Mouse (Mus musculus) liver, postnatal 0 days (tissue): ENCODE results near the gene Rgs17. TPM values are rescaled to one million over a fixed set of nuclear protein-coding genes. Genes with fewer than 3 reads are reported as not detected.
A peak's percentile ranks its signal among the peaks of the same experiment; 100 is the strongest.

Experiments
- ATAC-seq: fragments of 200-750 bp; cut with Nextera tagmentation; 2 replicates; pipeline ENCODE4 v1.8.0; 2017; ENCODE audit warnings: mild to moderate bottlenecking, moderate library complexity
- DNase-seq: peaks from one replicate; pipeline ENCODE4 v3.0.0-alpha.2; 2016
- H3K27ac ChIP-seq: fragments of 300-500 bp; sonication (generic); 2 replicates; pipeline ENCODE4 v1.5.1; 2014; ENCODE audit warnings: antibody characterized with exemption, moderate library complexity, mild to moderate bottlenecking, low read depth
- H3K27me3 ChIP-seq: fragments of 300-500 bp; sonication (generic); 2 replicates; pipeline ENCODE4 v1.6.1; 2014; ENCODE audit warnings: low read length, control low read depth, mixed read lengths; ENCODE audit not compliant: insufficient read depth
- H3K36me3 ChIP-seq: fragments of 300-500 bp; sonication (generic); replicated peaks from 2 replicates; pipeline ENCODE4 v1.6.1; 2014; ENCODE audit warnings: mild to moderate bottlenecking, control low read depth, low read length, moderate library complexity, mixed read lengths; ENCODE audit not compliant: insufficient read depth
- H3K4me1 ChIP-seq: fragments of 300-500 bp; sonication (generic); 2 replicates; pipeline ENCODE4 v1.6.1; 2014; ENCODE audit warnings: antibody characterized with exemption, mild to moderate bottlenecking, control low read depth; ENCODE audit not compliant: insufficient read depth
- H3K4me2 ChIP-seq: fragments of 300-500 bp; sonication (generic); 2 replicates; pipeline ENCODE4 v1.6.1; 2014; ENCODE audit warnings: low read depth, mild to moderate bottlenecking, low read length, moderate library complexity, mixed read lengths
- H3K4me3 ChIP-seq: fragments of 300-500 bp; sonication (generic); 2 replicates; pipeline ENCODE4 v1.5.1; 2014; ENCODE audit warnings: low read depth, low read length
- H3K9ac ChIP-seq: fragments of 300-500 bp; sonication (generic); replicated peaks from 2 replicates; pipeline ENCODE4 v1.6.1; 2014; ENCODE audit warnings: mild to moderate bottlenecking, moderate library complexity
- H3K9me3 ChIP-seq: fragments of 300-500 bp; sonication (generic); 2 replicates; pipeline ENCODE4 v1.6.1; 2016; ENCODE audit warnings: mild to moderate bottlenecking, control low read depth, low read length, mixed read lengths
- CTCF ChIP-seq: sonication (generic); IDR thresholded peaks from 2 replicates; pipeline ENCODE4 v1.5.1; 2016; ENCODE audit warnings: antibody characterized with exemption, low read depth
- EP300 ChIP-seq: IDR thresholded peaks from 2 replicates; pipeline ENCODE4 v1.6.1; 2016; ENCODE audit warnings: antibody characterized with exemption, low read depth, mild to moderate bottlenecking
- WGBS: fragments of 180-500 bp; shearing (Covaris S2); extraction: QIAGEN DNeasy Blood & Tissue Kit; methylation state at CpG from one replicate; pipeline ENCODE4 v1.1.7; 2014; ENCODE audit not compliant: insufficient replicate concordance; 5-methylcytosine and 5-hydroxymethylcytosine counted together
- polyA plus RNA-seq: library from polyadenylated mRNA; unstranded; fragments of >200 nt; fragmentation: Nextera tagmentation; extraction: Ambion mirVana; gene quantifications from 2 replicates; pipeline ENCODE4 v1.2.1, GENCODE M21; 2015

The Rgs17 gene
- polyA plus RNA-seq, 1 experiment from 2014 or later = 0.08 TPM

DNA sequence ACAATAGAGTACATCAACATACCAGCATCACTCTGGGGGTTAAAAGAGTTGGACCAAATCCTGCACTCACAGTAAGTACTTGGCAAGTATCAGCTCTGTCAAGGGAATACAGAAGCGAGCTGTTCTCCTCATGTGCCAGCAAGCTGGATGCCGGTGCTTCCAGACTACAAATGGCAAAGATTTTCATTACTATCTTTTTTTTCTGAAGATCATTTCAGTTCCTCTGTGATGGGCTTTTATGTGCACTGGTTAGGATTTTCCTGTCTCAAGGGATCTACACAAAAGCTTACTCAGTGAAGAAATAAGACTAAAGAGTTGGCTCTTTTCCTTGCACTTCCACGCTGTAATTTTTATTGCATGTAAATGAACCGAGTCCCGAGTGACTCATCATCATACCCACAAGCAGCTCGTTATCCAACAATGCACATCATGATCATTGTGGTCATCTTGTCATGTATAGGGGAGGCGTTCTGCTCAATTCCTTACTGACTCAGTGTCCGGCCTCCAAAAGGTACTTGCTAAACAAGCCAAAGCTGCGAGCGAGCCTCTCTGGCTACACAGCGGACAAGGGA lies 54.1 kb downstream of the Rgs17 start:
- no peak overlapping the region for H3K4me2 ChIP-seq
- no peaks in the 10 kb centered on the region for H3K27me3 ChIP-seq
- no peak overlapping the region for H3K9ac ChIP-seq
- H3K4me1 ChIP-seq = no peaks in the 10 kb centered on the region
- no peak for TF ChIP-seq CTCF
- TF ChIP-seq EP300 = no peak
- WGBS = 70% methylated on average over 11 of the region's 11 CpGs
- H3K4me3 ChIP-seq = no peak overlapping the region
- no peak for ATAC-seq
- H3K27ac ChIP-seq = no peak overlapping the region
- DNase-seq = no peak
- H3K36me3 ChIP-seq = no peaks in the 10 kb centered on the region
- H3K9me3 ChIP-seq = no peaks in the 10 kb centered on the region

- TF ChIP-seq CTCF (0 out of 2 replicates have a peak, but pooled peaks have one; percentile 6), EP300 (no peak)
- no peaks in the 10 kb centered on the region for H3K36me3 ChIP-seq
- no peak overlapping the region for H3K4me3 ChIP-seq
- no peak overlapping the region for H3K27ac ChIP-seq
- H3K27me3 ChIP-seq = no peaks in the 10 kb centered on the region
- no peak for ATAC-seq
- no peak overlapping the region for H3K4me2 ChIP-seq
- 53% methylated on average over 2 of the region's 2 CpGs for WGBS
- DNase-seq = no peak
- H3K4me1 ChIP-seq = no peaks in the 10 kb centered on the region
- H3K9ac ChIP-seq = no peak overlapping the region
- H3K9me3 ChIP-seq = peaks cover 2% of the 10 kb centered on the region; the same call in 1 of the 2 replicates
These were observed 56.2 kb downstream of the Rgs17 start for GRCm38 (mm10) chr10:5865996-5866395.

- Histone ChIP-seq H3K27ac (no peak overlapping the region), H3K4me1 (no peaks in the 10 kb centered on the region), H3K9me3 (peaks cover 2% of the 10 kb centered on the region; the same call in 1 of the 2 replicates), H3K9ac (no peak overlapping the region), H3K27me3 (no peaks in the 10 kb centered on the region), H3K4me2 (no peak overlapping the region), H3K4me3 (no peak overlapping the region), H3K36me3 (no peaks in the 10 kb centered on the region)
- WGBS = 95% methylated on average over 3 of the region's 3 CpGs
- no peak for DNase-seq
- no peak for ATAC-seq
- TF ChIP-seq CTCF (no peak), EP300 (no peak)
These were observed 59.5 kb downstream of the Rgs17 start for GRCm38 (mm10) chr10:5862669-5863068.

- TF ChIP-seq CTCF = no peak
- no peak for TF ChIP-seq EP300
- H3K4me3 ChIP-seq = no peak overlapping the region
- no peaks in the 10 kb centered on the region for H3K4me1 ChIP-seq
- 87% methylated on average over 3 of the region's 3 CpGs for WGBS
- no peaks in the 10 kb centered on the region for H3K36me3 ChIP-seq
- DNase-seq (no peak), ATAC-seq (no peak)
- no peak overlapping the region for H3K9ac ChIP-seq
- H3K27ac ChIP-seq = no peak overlapping the region
- peaks cover 2% of the 10 kb centered on the region; the same call in 1 of the 2 replicates for H3K9me3 ChIP-seq
- H3K27me3 ChIP-seq = no peaks in the 10 kb centered on the region
- H3K4me2 ChIP-seq = no peak overlapping the region
These were observed 61.4 kb downstream of the Rgs17 start for GRCm38 (mm10) chr10:5860849-5861248.

- peak; percentile 34 for DNase-seq
- WGBS = 66% methylated on average over 4 of the region's 4 CpGs
These were observed 62.5 kb downstream of the Rgs17 start for GRCm38 (mm10) chr10:5859729-5860128.

GRCm38 (mm10) chr10:5857996-5858549 lies 64.1 kb downstream of the Rgs17 start:
- Histone ChIP-seq H3K9me3 (peaks cover 2% of the 10 kb centered on the region; the same call in 1 of the 2 replicates), H3K9ac (no peak overlapping the region), H3K4me1 (no peaks in the 10 kb centered on the region), H3K36me3 (no peaks in the 10 kb centered on the region), H3K4me2 (peak overlapping the region; percentile 2; the same call in 1 of the 2 replicates), H3K27me3 (no peaks in the 10 kb centered on the region), H3K4me3 (no peak overlapping the region), H3K27ac (no peak overlapping the region)
- DNase-seq (no peak), ATAC-seq (no peak)
- TF ChIP-seq EP300 (no peak), CTCF (no peak)
- 44% methylated on average over 10 of the region's 10 CpGs for WGBS

More at GRCm38 (mm10) chr10:5859729-5860128, 62.5 kb downstream of the Rgs17 start:
- H3K27ac ChIP-seq = no peak overlapping the region
- no peak for ATAC-seq
- no peak overlapping the region for H3K4me3 ChIP-seq
- H3K4me2 ChIP-seq = no peak overlapping the region
- no peaks in the 10 kb centered on the region for H3K27me3 ChIP-seq
- no peak overlapping the region for H3K9ac ChIP-seq
- no peaks in the 10 kb centered on the region for H3K4me1 ChIP-seq
- H3K36me3 ChIP-seq = no peaks in the 10 kb centered on the region
- TF ChIP-seq CTCF (peak; percentile 69), EP300 (no peak)
- peaks cover 2% of the 10 kb centered on the region; the same call in 1 of the 2 replicates for H3K9me3 ChIP-seq
